Mouse (Mus musculus): ENCODE results near the gene Zdhhc5. TPM values are rescaled to one million over a fixed set of nuclear protein-coding genes. Genes with fewer than 3 reads are reported as not detected.

Zdhhc5 gene
- total and polyA plus RNA-seq, 3 experiments, result 25.4 to 45.5 (median 37.7) TPM

DNA sequence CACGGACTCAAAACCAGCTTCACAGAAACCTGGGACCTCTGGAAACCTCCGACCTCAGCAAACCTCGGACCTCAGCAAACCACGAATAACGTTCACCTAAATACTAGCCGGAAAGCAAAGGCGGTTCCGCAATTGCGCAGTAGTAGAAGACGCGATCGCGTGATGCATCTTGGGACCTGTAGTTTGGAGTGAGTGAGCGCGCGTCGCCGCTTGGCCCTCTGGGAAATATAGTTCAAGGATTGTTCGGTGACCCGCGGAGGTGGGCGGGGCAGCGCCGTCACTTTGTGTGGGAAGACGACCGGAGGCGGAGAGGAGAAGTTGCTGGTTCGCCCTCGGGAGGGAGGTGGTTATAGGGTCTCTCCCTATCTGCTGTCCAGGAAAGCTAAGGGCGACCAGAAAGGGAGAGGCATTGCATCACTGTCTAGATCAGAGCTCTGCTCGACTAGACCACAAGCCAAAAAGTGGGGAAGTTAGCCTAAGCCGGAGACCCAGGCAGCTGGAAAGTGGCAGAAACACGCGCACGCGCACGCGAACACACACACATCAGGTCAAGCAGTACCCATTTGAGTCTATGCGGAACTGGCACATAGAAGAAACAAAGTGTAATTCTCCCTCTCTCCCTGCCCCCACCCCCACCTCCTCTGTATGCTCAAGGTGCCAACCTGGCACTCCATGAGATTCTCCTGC, 12.3 kb upstream of the Zdhhc5 start, which contains the start of gene Clp1:
Clp1 (minus strand) TSS at position 179 of the 687 bp plus-strand sequence.
- Histone ChIP-seq H3K4me2 (ENCODE audit: insufficient read depth, low read depth, poor library complexity, severe bottlenecking) (peak within 1 kb of the TSS; percentile 95), H3K27me3 (replicated peaks) (no peaks in the 10 kb centered on the region), H3K4me3 (replicated peaks in 1 of 3; ENCODE audit: low read depth in 2 of 3, low read length in 2 of 3, poor library complexity in 1 of 3) (peak within 1 kb of the TSS; percentile 69 to 93 (median 76)), H3K79me2 (replicated peaks; ENCODE audit: control insufficient read depth, extremely low read depth, insufficient read depth, poor library complexity, severe bottlenecking) (peaks cover 30% of the 10 kb centered on the region), H3K9me3 (replicated peaks; ENCODE audit: low read length) (no peaks in the 10 kb centered on the region), H3K4me1 (ENCODE audit: control insufficient read depth in 1 of 2, insufficient read depth in 2 of 2) (peaks cover 8 to 33% of the 10 kb centered on the region in 2 experiments), H3K36me3 (replicated peaks in 1 of 2; ENCODE audit: control insufficient read depth in 1 of 2, insufficient read depth in 1 of 2, low read length in 1 of 2) (peaks cover 16 to 31% of the 10 kb centered on the region in 2 experiments), H3K9ac (ENCODE audit: insufficient read depth, low read depth) (peak within 1 kb of the TSS; percentile 98), H3K27ac (ENCODE audit: insufficient read depth, low read depth) (peak within 1 kb of the TSS; percentile 97)
- in situ Hi-C loops (cut with MboI; ENCODE audit: low pct_ligation_motif_present, low pct_unique_long_range_greater_than_20kb, low sequenced_read_pairs) (no loop called here), dilution Hi-C loops (cut with MboI; ENCODE audit: extremely low pct_ligation_motif_present, extremely low pct_unique_long_range_greater_than_20kb, low sequenced_read_pairs) (no loop called here)
- DNase-seq (ENCODE audit: extremely low read depth), result peak; percentile 99
- TF ChIP-seq PAX5 (IDR thresholded peaks at IDR 0.05; ENCODE audit: low read length) (no peak), MAFK (IDR thresholded peaks at IDR 0.05; ENCODE audit: insufficient replicate concordance, low read length) (no peak), UBTF (IDR thresholded peaks at IDR 0.05; ENCODE audit: low read depth, low read length) (no peak), NELFE (IDR thresholded peaks at IDR 0.05; ENCODE audit: low read depth, low read length) (peak; percentile 92), CHD1 (IDR thresholded peaks at IDR 0.05; ENCODE audit: low read depth, low read length) (0 out of 2 replicates have a peak, but pooled peaks have one; percentile 35), MAX (IDR thresholded peaks at IDR 0.05; ENCODE audit: low read length) (0 out of 2 replicates have a peak, but pooled peaks have one; percentile 68), TCF12 (IDR thresholded peaks at IDR 0.05; ENCODE audit: low read depth, low read length) (peak; percentile 84), POLR2AphosphoS2 (IDR thresholded peaks at IDR 0.05; ENCODE audit: low read depth, low read length) (peak; percentile 90), CHD2 (IDR thresholded peaks at IDR 0.05; ENCODE audit: low read length) (peak; percentile 82), ETS1 (conservative IDR thresholded peaks at IDR 0.05; ENCODE audit: low read depth, low read length) (peak; percentile 41; the same call in 1 of the 2 replicates), POLR2A (IDR thresholded peaks at IDR 0.05; ENCODE audit: low read depth, low read length) (peak; percentile 98), HCFC1 (IDR thresholded peaks at IDR 0.05; ENCODE audit: low read depth, low read length) (peak; percentile 100), BHLHE40 (IDR thresholded peaks at IDR 0.05; ENCODE audit: low read depth, low read length) (peak; percentile 59), TBP (conservative IDR thresholded peaks at IDR 0.05; ENCODE audit: low read depth, low read length) (peak; percentile 89), USF2 (conservative IDR thresholded peaks at IDR 0.05; ENCODE audit: low read depth, low read length) (no peak), RAD21 (IDR thresholded peaks at IDR 0.05; ENCODE audit: low read depth, low read length) (no peak), E2F4 (IDR thresholded peaks at IDR 0.05; ENCODE audit: insufficient replicate concordance, low read depth, low read length) (peak; percentile 82; the same call in 1 of the 2 replicates), MAZ (IDR thresholded peaks at IDR 0.05; ENCODE audit: low read depth, low read length) (peak; percentile 64; the same call in 1 of the 2 replicates), ELF1 (IDR thresholded peaks at IDR 0.05; ENCODE audit: low read depth, low read length) (peak; percentile 99), ZC3H11A (IDR thresholded peaks at IDR 0.05; ENCODE audit: low read depth, low read length) (no peak), SMC3 (IDR thresholded peaks at IDR 0.05; ENCODE audit: low read depth, low read length) (no peak), IRF4 (IDR thresholded peaks at IDR 0.05; ENCODE audit: low read depth, low read length) (peak; percentile 68), JUND (conservative IDR thresholded peaks at IDR 0.05; ENCODE audit: low read depth, low read length) (no peak), ZNF384 (IDR thresholded peaks at IDR 0.05; ENCODE audit: low read depth, low read length) (peak; percentile 48), ZMIZ1 (IDR thresholded peaks at IDR 0.05; ENCODE audit: low read depth, low read length) (peak; percentile 85), JUN (IDR thresholded peaks at IDR 0.05; ENCODE audit: insufficient read depth, low read depth, low read length) (peak; percentile 14; the same call in 1 of the 2 replicates), USF1 (IDR thresholded peaks at IDR 0.05; ENCODE audit: low read depth, low read length) (0 out of 2 replicates have a peak, but pooled peaks have one; percentile 10), MEF2A (IDR thresholded peaks at IDR 0.05; ENCODE audit: borderline replicate concordance, low read depth, low read length) (0 out of 2 replicates have a peak, but pooled peaks have one; percentile 63), MYC (IDR thresholded peaks at IDR 0.05; ENCODE audit: low read depth, low read length) (peak; percentile 73; the same call in 1 of the 2 replicates), SIN3A (IDR thresholded peaks at IDR 0.05; ENCODE audit: low read length) (peak; percentile 95), MXI1 (IDR thresholded peaks at IDR 0.05; ENCODE audit: low read depth, low read length) (peak; percentile 71), ZKSCAN1 (IDR thresholded peaks at IDR 0.05; ENCODE audit: borderline replicate concordance, low read depth, low read length) (no peak), GABPA (IDR thresholded peaks at IDR 0.05; ENCODE audit: insufficient replicate concordance, low read depth, low read length) (peak; percentile 78; the same call in 1 of the 2 replicates), KAT2A (IDR thresholded peaks at IDR 0.05; ENCODE audit: insufficient replicate concordance, low read length) (peak; percentile 99), RCOR1 (conservative IDR thresholded peaks at IDR 0.05; ENCODE audit: low read depth, low read length) (no peak), CTCF (conservative IDR thresholded peaks at IDR 0.05 in 1 of 2, IDR thresholded peaks at IDR 0.05 in 1 of 2; ENCODE audit: low read depth in 2 of 2, low read length in 2 of 2) (no peak), NRF1 (IDR thresholded peaks at IDR 0.05; ENCODE audit: low read depth, low read length) (peak; percentile 84), EP300 (IDR thresholded peaks at IDR 0.05; ENCODE audit: low read length) (no peak; the same call in 1 of the 2 replicates)

Data from CH12.LX (cell line).